Mouse (Mus musculus) limb, embryonic 13.5 days (tissue): ENCODE results near the gene Dppa4. TPM values are rescaled to one million over a fixed set of nuclear protein-coding genes. Genes with fewer than 3 reads are reported as not detected.
"Not testable (repeated sequence)": the region's sequence is repeated elsewhere in the genome, so short reads cannot be mapped to it uniquely, and the experiment has no call there.

ENCODE experiments used
- ATAC-seq: fragments of 200-750 bp; cut with Nextera tagmentation; 2 replicates; pipeline ENCODE4 v1.8.0; 2017; ENCODE audit warnings: low read depth, moderate number of reproducible peaks, moderate TSS enrichment; ENCODE audit not compliant: low FRiP score
- H3K27ac ChIP-seq: fragments of 300-500 bp; sonication (generic); 2 replicates; pipeline ENCODE4 v1.5.1; 2015; ENCODE audit warnings: inconsistent platforms, mild to moderate bottlenecking, moderate library complexity
- H3K27me3 ChIP-seq: fragments of 300-500 bp; sonication (generic); 2 replicates; pipeline ENCODE4 v1.6.1; 2015; ENCODE audit warnings: mild to moderate bottlenecking, inconsistent platforms
- H3K36me3 ChIP-seq: fragments of 300-500 bp; sonication (generic); 2 replicates; pipeline ENCODE4 v1.6.1; 2015; ENCODE audit warnings: inconsistent platforms, mild to moderate bottlenecking, moderate library complexity
- H3K4me1 ChIP-seq: fragments of 300-500 bp; sonication (generic); 2 replicates; pipeline ENCODE4 v1.6.1; 2015; ENCODE audit warnings: inconsistent platforms
- H3K4me2 ChIP-seq: fragments of 300-500 bp; sonication (generic); replicated peaks from 2 replicates; pipeline ENCODE4 v1.6.1; 2015; ENCODE audit warnings: inconsistent platforms, mild to moderate bottlenecking, moderate library complexity
- H3K4me3 ChIP-seq: fragments of 300-500 bp; sonication (generic); 2 replicates; pipeline ENCODE4 v1.5.1; 2015; ENCODE audit warnings: moderate library complexity, mild to moderate bottlenecking, inconsistent platforms
- H3K9ac ChIP-seq: fragments of 300-500 bp; sonication (generic); 2 replicates; pipeline ENCODE4 v1.6.1; 2015; ENCODE audit warnings: mild to moderate bottlenecking, inconsistent platforms
- H3K9me3 ChIP-seq: fragments of 300-500 bp; sonication (generic); 2 replicates; pipeline ENCODE4 v1.6.1; 2016; ENCODE audit warnings: inconsistent platforms
- WGBS: fragments of 180-500 bp; shearing (Covaris S2); methylation state at CpG from one replicate; pipeline ENCODE4 v1.1.7; 2015; 5-methylcytosine and 5-hydroxymethylcytosine counted together
- polyA plus RNA-seq: library from polyadenylated mRNA; unstranded; fragments of >200 nt; fragmentation: Nextera tagmentation; extraction: Ambion mirVana; gene quantifications from 2 replicates; pipeline ENCODE4 v1.2.1, GENCODE M21; 2015

Dppa4 gene
- polyA plus RNA-seq, 1 experiment from 2014 or later = not detected

DNA sequence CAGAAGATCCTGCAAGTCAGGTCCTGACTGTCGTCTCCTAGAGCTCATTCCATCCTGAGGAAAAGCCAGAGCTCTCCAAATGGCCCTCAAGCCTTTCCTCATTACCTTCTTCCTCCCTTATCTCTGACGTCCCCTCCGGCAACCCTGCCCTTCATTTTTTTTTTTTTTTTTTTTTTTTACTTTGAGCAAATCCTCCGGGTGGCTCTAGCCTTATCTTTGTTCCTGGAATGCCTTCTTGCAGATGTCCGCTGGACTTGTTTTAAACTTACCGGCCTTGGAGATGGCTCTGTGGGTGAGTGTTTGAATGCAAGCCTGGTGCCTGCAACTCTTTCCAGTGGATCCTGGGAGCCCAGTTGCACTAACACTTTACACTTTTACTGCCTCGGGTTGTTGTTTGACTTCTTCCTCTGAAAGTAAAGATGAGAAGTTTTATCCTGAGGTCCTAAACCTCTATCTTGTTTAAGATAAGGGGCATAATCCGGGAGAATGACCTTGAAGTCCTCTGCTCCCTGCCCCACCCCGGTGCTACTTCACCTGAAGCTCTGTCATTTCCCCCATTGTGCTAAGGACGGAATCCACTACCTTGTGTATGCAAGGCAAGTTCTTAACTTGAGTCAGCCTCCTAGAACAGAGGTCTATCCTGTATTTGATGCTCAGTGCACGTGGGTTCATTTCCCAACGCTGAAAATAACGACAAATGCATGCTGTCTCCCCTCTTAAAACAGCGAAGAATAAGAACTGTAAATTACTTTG is 14.0 kb downstream of the Dppa4 start:
- 54% methylated on average over 14 of the region's 14 CpGs for WGBS
- Histone ChIP-seq H3K27ac (no peak overlapping the region), H3K4me2 (no peak overlapping the region), H3K36me3 (no peaks in the 10 kb centered on the region), H3K9me3 (0 out of 2 replicates have a peak, but pooled peaks cover 5% of the 10 kb centered on the region), H3K4me3 (no peak overlapping the region), H3K9ac (no peak overlapping the region), H3K4me1 (no peaks in the 10 kb centered on the region), H3K27me3 (no peaks in the 10 kb centered on the region)
- no peak for ATAC-seq

DNA sequence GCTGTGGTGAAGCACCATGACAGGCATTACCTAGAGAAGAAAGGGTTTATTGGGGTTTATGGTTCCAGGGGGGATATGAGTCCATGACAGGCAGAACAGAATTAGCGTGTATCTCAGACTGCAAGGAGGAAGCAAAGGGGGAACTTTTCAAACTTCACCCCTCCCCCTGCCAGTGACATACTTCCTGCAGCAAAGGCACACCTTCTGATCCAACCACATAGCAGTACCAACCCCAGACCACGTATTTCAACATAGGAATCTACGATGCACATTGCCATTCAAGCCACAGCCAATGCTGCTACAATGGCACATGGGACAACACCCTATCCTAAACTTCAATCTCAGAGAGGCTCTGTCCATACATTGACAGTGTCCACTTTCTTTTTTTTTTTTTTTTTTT is 16.4 kb downstream of the Dppa4 start:
- no peak for ATAC-seq
- Histone ChIP-seq H3K36me3 (no peaks in the 10 kb centered on the region), H3K4me3 (no peak overlapping the region), H3K27me3 (no peaks in the 10 kb centered on the region), H3K4me1 (no peaks in the 10 kb centered on the region), H3K4me2 (no peak overlapping the region), H3K27ac (no peak overlapping the region), H3K9ac (no peak overlapping the region), H3K9me3 (no peaks in the 10 kb centered on the region)
- WGBS = 79% methylated on average over 3 of the region's 3 CpGs

DNA sequence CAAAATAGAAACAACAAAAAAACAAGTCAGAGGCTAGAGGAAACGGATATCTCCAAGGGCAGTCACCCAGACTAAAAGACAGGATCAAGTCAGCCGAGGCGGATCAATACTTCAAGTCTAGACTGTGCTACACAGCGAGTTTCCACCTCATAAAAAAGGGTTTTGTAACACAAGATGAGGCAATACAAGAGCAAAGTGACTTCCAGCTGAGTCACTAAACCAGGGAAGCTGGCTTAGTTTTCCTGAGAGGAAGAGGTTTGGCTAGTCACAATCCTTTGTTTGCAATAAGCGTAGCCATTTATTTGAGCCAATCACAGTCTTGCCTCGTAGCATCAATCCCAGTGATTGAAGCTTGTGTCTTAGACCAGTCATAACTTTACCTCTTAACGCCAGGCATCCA is 20.0 kb downstream of the Dppa4 start, which contains the start of gene Dppa2:
Gene Dppa2, plus strand, starts transcription at position 400 of the 400 bp plus-strand sequence.
- Histone ChIP-seq H3K9me3 (no peaks in the 10 kb centered on the region), H3K4me3 (no peak within 1 kb of the TSS), H3K36me3 (no peaks in the 10 kb centered on the region), H3K27ac (no peak within 1 kb of the TSS), H3K9ac (no peak within 1 kb of the TSS), H3K4me2 (no peak within 1 kb of the TSS), H3K4me1 (no peaks in the 10 kb centered on the region), H3K27me3 (no peaks in the 10 kb centered on the region)
- no peak for ATAC-seq
- WGBS = 77% methylated on average over 7 of the region's 7 CpGs

DNA sequence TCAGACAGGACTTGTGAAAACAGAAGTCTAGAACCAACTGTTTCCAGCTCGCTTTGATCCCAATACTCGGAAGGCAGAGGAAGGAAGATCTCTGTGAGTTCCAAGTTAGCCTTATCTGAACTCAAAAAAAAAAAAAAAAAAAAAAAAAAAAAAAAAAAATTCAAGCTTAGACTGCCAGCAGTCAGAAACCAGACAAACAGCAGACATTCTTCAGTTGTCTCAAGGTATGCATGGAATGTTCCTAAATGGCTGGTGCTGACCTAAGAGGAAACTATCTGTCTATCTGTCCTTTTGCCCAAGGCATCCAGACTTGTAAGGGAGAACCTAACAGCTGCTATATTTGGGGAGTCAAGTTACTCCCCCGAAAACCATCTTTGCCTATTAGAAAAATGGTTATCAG is 20.4 kb downstream of the Dppa4 start:
- WGBS = 77% methylated on average over 3 of the region's 3 CpGs
- Histone ChIP-seq H3K4me2 (no peak overlapping the region), H3K36me3 (no peaks in the 10 kb centered on the region), H3K27me3 (no peaks in the 10 kb centered on the region), H3K4me1 (no peaks in the 10 kb centered on the region), H3K9ac (no peak overlapping the region), H3K9me3 (no peaks in the 10 kb centered on the region), H3K4me3 (no peak overlapping the region), H3K27ac (no peak overlapping the region)
- ATAC-seq = no peak

DNA sequence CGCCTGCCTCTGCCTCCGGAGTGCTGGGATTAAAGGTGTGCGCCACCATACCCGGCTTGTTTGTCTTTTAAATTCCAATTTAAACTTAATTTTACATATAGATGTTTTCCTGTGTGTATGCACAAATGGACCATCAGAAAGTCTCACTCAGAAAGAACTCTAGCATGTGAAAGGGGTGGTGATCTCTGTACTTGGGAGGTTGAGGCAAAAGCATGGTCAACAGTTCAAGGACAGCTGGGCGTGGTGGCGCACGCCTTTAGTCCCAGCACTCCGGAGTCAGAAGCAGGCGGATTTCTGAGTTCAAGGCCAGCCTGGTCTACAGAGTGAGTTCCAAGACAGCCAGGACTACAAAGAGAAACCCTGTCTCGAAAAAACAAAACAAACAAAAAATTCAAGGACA is 25.4 kb downstream of the Dppa4 start:
- H3K4me1 ChIP-seq, H3K9me3 ChIP-seq, H3K4me2 ChIP-seq, H3K4me3 ChIP-seq, H3K27me3 ChIP-seq, H3K36me3 ChIP-seq, H3K9ac ChIP-seq, H3K27ac ChIP-seq, ATAC-seq: not testable (repeated sequence)
- WGBS = 96% methylated on average over 10 of the region's 10 CpGs

DNA sequence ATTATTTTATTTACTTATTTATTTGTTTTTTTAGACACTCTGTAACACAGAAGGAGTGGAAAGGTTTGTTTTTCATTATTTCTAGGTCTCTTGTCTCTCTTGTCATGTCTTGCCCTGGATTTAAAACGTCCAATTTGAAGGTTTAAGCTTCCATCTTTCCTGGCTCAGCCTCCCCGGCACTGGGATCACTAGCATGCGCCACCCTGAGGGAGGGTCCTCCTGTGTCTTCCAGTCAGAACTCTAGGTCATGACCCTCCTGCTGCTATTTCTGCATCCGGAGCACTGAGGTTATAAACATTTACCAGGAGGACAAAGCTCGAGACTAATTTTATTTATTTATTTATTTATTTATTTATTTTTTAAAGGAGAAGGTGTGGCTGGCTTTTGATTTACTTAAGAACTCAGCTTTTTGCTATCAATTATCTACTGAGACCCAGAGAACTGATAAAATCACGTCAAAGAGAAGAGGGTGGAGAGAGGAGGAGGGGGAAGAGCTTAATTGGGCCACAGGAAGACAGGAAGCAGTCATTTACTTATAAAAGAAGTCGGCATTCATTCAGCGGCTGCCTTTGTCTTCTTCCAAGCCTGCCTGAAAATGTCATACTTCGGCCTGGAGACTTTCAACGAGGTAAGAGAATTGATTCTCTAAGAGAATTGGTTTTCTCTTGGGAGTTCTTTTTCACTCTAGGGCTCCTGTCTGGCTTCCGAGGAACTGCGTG is 26.5 kb downstream of the Dppa4 start:
- Histone ChIP-seq H3K9ac (no peak overlapping the region), H3K4me3 (no peak overlapping the region), H3K27ac (no peak overlapping the region), H3K4me1 (no peaks in the 10 kb centered on the region), H3K9me3 (no peaks in the 10 kb centered on the region), H3K4me2 (no peak overlapping the region), H3K36me3 (no peaks in the 10 kb centered on the region), H3K27me3 (no peaks in the 10 kb centered on the region)
- WGBS = 82% methylated on average over 12 of the region's 12 CpGs
- no peak for ATAC-seq

DNA sequence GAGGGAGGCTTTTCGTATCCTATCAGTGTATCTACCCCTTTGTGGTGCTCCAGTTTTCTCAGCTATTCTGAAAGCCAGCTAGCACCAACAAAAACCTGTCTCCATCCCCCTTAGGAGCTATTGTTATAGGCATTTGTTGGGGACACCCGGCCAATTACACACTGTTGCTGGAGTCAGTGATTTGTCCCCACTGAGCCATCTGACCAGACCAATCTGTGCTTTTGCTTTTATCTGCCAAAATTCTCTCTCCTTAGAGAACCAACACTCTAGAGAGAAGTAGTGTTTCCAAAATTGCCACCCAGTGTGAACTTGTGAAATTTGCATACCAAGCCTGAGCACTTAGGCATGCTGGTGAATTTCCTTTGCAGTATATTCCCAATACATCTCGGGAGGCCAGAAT is 31.8 kb downstream of the Dppa4 start:
- Histone ChIP-seq H3K9me3 (no peaks in the 10 kb centered on the region), H3K9ac (no peak overlapping the region), H3K27me3 (no peaks in the 10 kb centered on the region), H3K4me2 (no peak overlapping the region), H3K27ac (no peak overlapping the region), H3K4me1 (no peaks in the 10 kb centered on the region), H3K36me3 (no peaks in the 10 kb centered on the region), H3K4me3 (no peak overlapping the region)
- WGBS = 83% methylated on average over 3 of the region's 3 CpGs
- no peak for ATAC-seq

DNA sequence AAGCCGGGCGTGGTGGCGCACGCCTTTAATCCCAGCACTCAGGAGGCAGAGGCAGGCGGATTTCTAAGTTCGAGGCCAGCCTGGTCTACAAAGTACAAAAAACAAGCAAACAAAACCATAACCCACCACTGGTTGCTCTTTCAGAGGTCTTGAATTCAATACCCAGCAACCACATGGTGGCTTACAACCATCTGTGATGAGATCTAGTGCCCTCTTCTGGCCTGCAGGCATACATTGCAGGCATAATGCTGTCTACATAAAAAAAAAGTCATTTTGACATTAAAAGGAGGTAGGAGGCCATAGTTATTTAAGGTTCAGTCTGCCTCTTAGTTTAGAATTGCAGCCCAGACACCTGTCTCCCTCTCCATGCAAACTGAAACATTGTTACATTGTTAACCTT is 37.2 kb downstream of the Dppa4 start:
- 97% methylated on average over 6 of the region's 6 CpGs for WGBS
- ATAC-seq = no peak
- H3K27ac ChIP-seq = no peak overlapping the region
- H3K36me3 ChIP-seq = no peaks in the 10 kb centered on the region
- no peaks in the 10 kb centered on the region for H3K9me3 ChIP-seq
- no peaks in the 10 kb centered on the region for H3K4me1 ChIP-seq
- H3K9ac ChIP-seq = no peak overlapping the region
- H3K4me3 ChIP-seq = no peak overlapping the region
- H3K4me2 ChIP-seq = no peak overlapping the region
- H3K27me3 ChIP-seq = no peaks in the 10 kb centered on the region

DNA sequence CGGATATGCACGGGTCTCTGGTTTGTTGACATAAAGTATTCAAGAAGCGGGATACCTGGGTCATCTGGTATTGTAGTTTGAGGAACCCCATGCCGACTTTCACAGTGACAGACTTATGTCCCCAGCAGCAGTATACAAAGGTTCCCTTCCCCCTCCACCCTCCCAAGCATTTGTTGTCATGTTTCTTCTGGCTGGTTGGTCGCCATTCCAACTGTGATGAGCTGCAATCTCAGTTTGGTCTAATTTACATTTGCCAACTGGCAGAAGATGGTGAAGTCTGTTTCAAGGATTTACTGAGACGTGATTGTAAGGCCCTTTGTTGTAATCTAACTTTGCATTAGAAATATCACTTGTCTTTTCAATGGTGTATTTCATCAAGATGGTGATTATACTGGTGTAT is 39.6 kb downstream of the Dppa4 start:
- 80% methylated on average over 6 of the region's 6 CpGs for WGBS
- Histone ChIP-seq H3K9me3 (no peaks in the 10 kb centered on the region), H3K27me3 (no peaks in the 10 kb centered on the region), H3K27ac (no peak overlapping the region), H3K4me3 (no peak overlapping the region), H3K9ac (no peak overlapping the region), H3K4me2 (no peak overlapping the region), H3K36me3 (no peaks in the 10 kb centered on the region), H3K4me1 (no peaks in the 10 kb centered on the region)
- no peak for ATAC-seq

DNA sequence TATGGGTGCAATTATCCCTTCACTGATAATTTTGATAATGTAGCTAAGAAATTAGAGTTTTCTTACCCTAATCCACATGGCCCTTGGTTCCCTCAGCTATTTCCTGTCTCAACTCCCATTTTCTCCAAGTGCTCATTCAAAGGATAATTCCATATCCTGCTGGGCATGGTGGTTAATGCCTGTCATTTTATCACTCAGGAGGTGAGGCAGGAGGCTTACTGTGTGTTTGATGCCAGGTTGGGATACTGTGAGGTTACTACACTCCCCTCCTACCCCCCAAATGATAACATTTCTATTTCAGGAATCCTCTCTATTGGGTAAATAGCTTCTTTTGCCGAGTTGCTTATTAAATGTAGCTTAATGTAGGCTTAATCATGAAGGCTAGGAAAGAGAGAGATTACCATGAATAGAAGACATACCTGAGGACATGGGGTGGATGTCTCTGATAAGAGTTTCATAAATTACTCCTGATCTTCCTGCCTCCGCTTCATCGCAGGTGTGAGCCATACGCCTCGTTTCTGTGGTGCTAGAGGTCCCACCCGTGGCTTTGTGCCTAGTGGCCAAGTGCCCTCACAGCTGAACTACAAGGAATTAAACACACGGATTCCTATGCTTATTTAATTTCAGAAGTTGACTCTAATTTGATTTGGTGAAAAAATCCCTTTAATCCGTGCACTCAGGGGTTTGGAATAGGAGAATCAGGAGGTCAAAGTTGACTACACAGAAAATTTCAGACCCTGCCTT is 40.2 kb downstream of the Dppa4 start:
- H3K4me1 ChIP-seq = no peaks in the 10 kb centered on the region
- H3K4me2 ChIP-seq = no peak overlapping the region
- WGBS = 82% methylated on average over 8 of the region's 8 CpGs
- H3K4me3 ChIP-seq = no peak overlapping the region
- ATAC-seq = no peak
- H3K36me3 ChIP-seq = no peaks in the 10 kb centered on the region
- H3K27ac ChIP-seq = no peak overlapping the region
- no peak overlapping the region for H3K9ac ChIP-seq
- no peaks in the 10 kb centered on the region for H3K9me3 ChIP-seq
- no peaks in the 10 kb centered on the region for H3K27me3 ChIP-seq

DNA sequence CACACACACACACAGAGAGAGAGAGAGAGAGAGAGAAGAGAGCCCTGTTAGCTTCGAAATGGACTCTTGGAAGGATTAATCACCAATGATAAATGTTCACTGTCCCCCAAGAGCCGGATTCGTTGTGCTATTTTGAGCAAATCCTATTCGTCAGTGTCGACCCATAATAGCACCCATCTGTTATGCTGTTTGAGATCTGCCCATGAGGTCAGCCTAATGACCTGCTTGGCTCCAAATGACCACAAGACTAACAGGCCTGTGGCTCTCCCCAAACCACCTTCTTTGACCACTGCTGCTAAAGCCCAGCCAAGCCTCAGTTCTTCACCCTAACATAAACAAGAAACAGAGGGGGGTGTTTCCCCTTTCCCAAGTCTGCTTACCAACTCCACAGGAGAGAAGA is 43.4 kb downstream of the Dppa4 start:
- Histone ChIP-seq H3K9me3 (no peaks in the 10 kb centered on the region), H3K27ac (no peak overlapping the region), H3K4me2 (no peak overlapping the region), H3K4me1 (no peaks in the 10 kb centered on the region), H3K36me3 (no peaks in the 10 kb centered on the region), H3K4me3 (no peak overlapping the region), H3K27me3 (no peaks in the 10 kb centered on the region), H3K9ac (no peak overlapping the region)
- WGBS = 20% methylated on average over 5 of the region's 5 CpGs
- no peak for ATAC-seq

DNA sequence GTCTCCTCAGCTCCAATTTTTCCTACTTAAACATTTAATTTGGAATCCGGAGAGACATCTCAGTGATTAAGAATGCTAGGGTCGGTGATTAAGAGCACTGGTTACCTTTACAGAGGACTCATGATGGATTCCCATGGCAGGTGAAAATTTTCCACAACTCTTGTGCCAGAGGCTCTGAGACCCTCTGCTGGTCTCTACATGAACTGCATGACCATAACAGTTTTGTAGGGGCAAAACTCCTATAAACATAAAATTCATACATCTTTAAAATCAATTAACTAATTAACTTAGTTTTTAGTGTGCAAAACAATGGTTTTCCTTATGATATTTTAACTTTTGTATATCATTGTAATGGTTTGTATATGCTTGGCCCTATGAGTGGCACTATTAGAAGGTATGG is 44.9 kb downstream of the Dppa4 start:
- H3K9me3 ChIP-seq = no peaks in the 10 kb centered on the region
- ATAC-seq = no peak
- no peaks in the 10 kb centered on the region for H3K27me3 ChIP-seq
- no peaks in the 10 kb centered on the region for H3K4me1 ChIP-seq
- H3K9ac ChIP-seq = no peak overlapping the region
- no peak overlapping the region for H3K27ac ChIP-seq
- no peak overlapping the region for H3K4me3 ChIP-seq
- H3K36me3 ChIP-seq = no peaks in the 10 kb centered on the region
- no peak overlapping the region for H3K4me2 ChIP-seq
- 94% methylated on average over 2 of the region's 2 CpGs for WGBS
